Mouse (Mus musculus) CD4-positive, CD25-positive, alpha-beta regulatory T cell, adult 4 months (primary cell): ENCODE data around the gene Upk1b. TPM values are rescaled to one million over a fixed set of nuclear protein-coding genes. Genes with fewer than 3 reads are reported as not detected.
A peak's percentile ranks its signal among the peaks of the same experiment; 100 is the strongest.
"Not testable (repeated sequence)": the region's sequence is repeated elsewhere in the genome, so short reads cannot be mapped to it uniquely, and the experiment has no call there.

Experiments
- ATAC-seq: one replicate; pipeline ENCODE4 v1.8.0; 2017
- polyA plus RNA-seq, 2 experiments: library from polyadenylated mRNA; unstranded; fragments of 100-300 nt; shearing (Covaris generic); gene quantifications; one replicate each; pipeline ENCODE4 v1.2.1; 2017

Upk1b gene
- not detected for polyA plus RNA-seq

- peak; percentile 43 for ATAC-seq
Measured at GRCm38 (mm10) chr16:38800091-38800490, at the start of gene Upk1b. TSS of gene Upk1b (minus strand) at chr16:38800328.

- no peak for ATAC-seq
Measured at GRCm38 (mm10) chr16:38828649-38829048, 28.5 kb upstream of the Upk1b start, which contains the start of gene 4930435E12Rik. TSS of gene 4930435E12Rik (minus strand) at chr16:38828749.

GRCm38 (mm10) chr16:38812521-38812920, 12.4 kb upstream of the Upk1b start:
- ATAC-seq: peak; percentile 77

GRCm38 (mm10) chr16:38810196-38810595, 10.1 kb upstream of the Upk1b start:
- no peak for ATAC-seq

- ATAC-seq: not testable (repeated sequence)
Measured at GRCm38 (mm10) chr16:38807796-38808195, 7.7 kb upstream of the Upk1b start.

- no peak for ATAC-seq
Measured at GRCm38 (mm10) chr16:38798957-38799450, 1.1 kb downstream of the Upk1b start.

- no peak for ATAC-seq
Measured at GRCm38 (mm10) chr16:38793120-38793519, 7.0 kb downstream of the Upk1b start.

GRCm38 (mm10) chr16:38789966-38790365, 10.2 kb downstream of the Upk1b start:
- no peak for ATAC-seq

GRCm38 (mm10) chr16:38789016-38789415, 11.1 kb downstream of the Upk1b start:
- no peak for ATAC-seq

- no peak for ATAC-seq
Measured at GRCm38 (mm10) chr16:38785301-38785700, 14.8 kb downstream of the Upk1b start.

- ATAC-seq: no peak
Measured at GRCm38 (mm10) chr16:38782524-38783067, 17.5 kb downstream of the Upk1b start.

- ATAC-seq: no peak
Measured at GRCm38 (mm10) chr16:38781946-38782345, 18.2 kb downstream of the Upk1b start.

- no peak for ATAC-seq
Measured at GRCm38 (mm10) chr16:38780960-38781572, 19.1 kb downstream of the Upk1b start.

GRCm38 (mm10) chr16:38776342-38776741, 23.8 kb downstream of the Upk1b start:
- ATAC-seq: no peak

GRCm38 (mm10) chr16:38774964-38775746, 25.0 kb downstream of the Upk1b start:
- ATAC-seq: no peak

- ATAC-seq: no peak
Measured at GRCm38 (mm10) chr16:38772906-38773496, 27.1 kb downstream of the Upk1b start.

- ATAC-seq: no peak
Measured at GRCm38 (mm10) chr16:38771145-38771544, 29.0 kb downstream of the Upk1b start.

GRCm38 (mm10) chr16:38769529-38769928, 30.6 kb downstream of the Upk1b start:
- no peak for ATAC-seq

GRCm38 (mm10) chr16:38768386-38768785, 31.7 kb downstream of the Upk1b start:
- no peak for ATAC-seq

GRCm38 (mm10) chr16:38767761-38768160, 32.4 kb downstream of the Upk1b start:
- ATAC-seq: no peak

- ATAC-seq: no peak
Measured at GRCm38 (mm10) chr16:38766671-38767070, 33.5 kb downstream of the Upk1b start.

- ATAC-seq: no peak
Measured at GRCm38 (mm10) chr16:38763508-38763907, 36.6 kb downstream of the Upk1b start.

GRCm38 (mm10) chr16:38762401-38762800, 37.7 kb downstream of the Upk1b start:
- no peak for ATAC-seq
